In genomic region chr19:30217335-30217734, GRCm38 (mm10) we compare ENCODE assay signal across 10 mouse cellular contexts. TPM values are rescaled to one million over a fixed set of nuclear protein-coding genes. Genes with fewer than 3 reads are reported as not detected.
DNase-seq lines count a peak whose midpoint lies in the region; ATAC-seq and TF ChIP-seq lines count a peak whose summit lies in the region.
"Had no signal": no experiment of that assay in that cellular context is flagged by ENCODE, and none has a peak within 500 bp of the region (broad histone marks: within the 10 kb centered on the region; RNA-seq: fewer than 3 reads in every experiment).

No protein-coding gene starts in this region.

- H3K9me3 ChIP-seq in forebrain, postnatal 0 days (ENCODE audit: low read length), result no peaks in the 10 kb centered on the region
- no peaks in the 10 kb centered on the region for H3K9me3 ChIP-seq in kidney, postnatal 0 days (replicated peaks; ENCODE audit: low read length)
- no peaks in the 10 kb centered on the region for H3K9me3 ChIP-seq in neural tube, embryonic 14.5 days (ENCODE audit: control insufficient read depth, low read length)
- H3K9me3 ChIP-seq: embryonic facial prominence, embryonic 13.5 days had no signal

- H3K9ac ChIP-seq in forebrain, postnatal 0 days, result no peak overlapping the region
- H3K9ac ChIP-seq in kidney, postnatal 0 days (ENCODE audit: low read depth, low read length), result no peak overlapping the region
- H3K9ac ChIP-seq in liver, adult 2 months (ENCODE audit: low read depth, low read length), result no peak overlapping the region
- H3K9ac ChIP-seq in neural tube, embryonic 14.5 days (replicated peaks; ENCODE audit: low read depth, low read length), result no peak overlapping the region
- H3K9ac ChIP-seq: embryonic facial prominence, embryonic 13.5 days had no signal

- no peak overlapping the region for H3K4me2 ChIP-seq in forebrain, postnatal 0 days (ENCODE audit: low read depth)
- no peak overlapping the region for H3K4me2 ChIP-seq in kidney, postnatal 0 days (ENCODE audit: low read length)
- no peak overlapping the region for H3K4me2 ChIP-seq in neural tube, embryonic 14.5 days (ENCODE audit: low read depth, low read length)
- H3K4me2 ChIP-seq: embryonic facial prominence, embryonic 13.5 days had no signal

- peak; percentile 83 for ATAC-seq in forebrain, postnatal 0 days
- ATAC-seq in kidney, postnatal 0 days (replicated peaks; ENCODE audit: low FRiP score, low read depth), result no peak
- peak; percentile 75 for ATAC-seq in neural tube, embryonic 14.5 days (ENCODE audit: low read depth)
- ATAC-seq in erythroblast, adult 5-6 weeks (replicated peaks; ENCODE audit: low FRiP score, poor library complexity, severe bottlenecking), result no peak; the same call in 1 of the 2 replicates

- no peak overlapping the region for H3K27ac ChIP-seq in thymus, adult 2 months (ENCODE audit: control insufficient read depth, insufficient read depth, low read length)
- no peak overlapping the region for H3K27ac ChIP-seq in forebrain, postnatal 0 days (ENCODE audit: low read depth, low read length)
- no peak overlapping the region for H3K27ac ChIP-seq in kidney, postnatal 0 days
- no peak overlapping the region for H3K27ac ChIP-seq in liver, adult 2 months (replicated peaks; ENCODE audit: insufficient read depth, low read depth, low read length)
- H3K27ac ChIP-seq in neural tube, embryonic 14.5 days (ENCODE audit: low read depth, low read length), result no peak overlapping the region
- H3K27ac ChIP-seq: embryonic facial prominence, embryonic 13.5 days had no signal

- DNase-seq in thymus, adult 2 months, result peak; percentile 31
- DNase-seq in thymus, postnatal 0 days (ENCODE audit: low spot score), result no peak
- DNase-seq in c-Kit-positive CD71-positive TER-119-positive erythroid progenitor cells, embryonic 14.5 days (ENCODE audit: low spot score), result peak; percentile 13
- DNase-seq in forebrain, postnatal 0 days, result peak; percentile 79
- DNase-seq in kidney, postnatal 0 days (ENCODE audit: low spot score), result peak; percentile 68
- peak; percentile 55 for DNase-seq in liver, adult 2 months (ENCODE audit: extremely low read depth, low read depth, low spot score)

- no peaks in the 10 kb centered on the region for H3K4me1 ChIP-seq in thymus, adult 2 months (replicated peaks; ENCODE audit: control insufficient read depth, insufficient read depth, low read length)
- H3K4me1 ChIP-seq in forebrain, postnatal 0 days (ENCODE audit: insufficient read depth), result no peaks in the 10 kb centered on the region
- no peaks in the 10 kb centered on the region for H3K4me1 ChIP-seq in kidney, postnatal 0 days (replicated peaks; ENCODE audit: insufficient read depth, low read length)
- peaks cover 9% of the 10 kb centered on the region for H3K4me1 ChIP-seq in liver, adult 2 months (ENCODE audit: control insufficient read depth, insufficient read depth, low read length)
- H3K4me1 ChIP-seq in neural tube, embryonic 14.5 days (ENCODE audit: control insufficient read depth, insufficient read depth, low read length), result no peaks in the 10 kb centered on the region
- H3K4me1 ChIP-seq: embryonic facial prominence, embryonic 13.5 days had no signal

- H3K36me3 ChIP-seq in thymus, adult 2 months (ENCODE audit: control insufficient read depth, insufficient read depth, low read length), result no peaks in the 10 kb centered on the region
- no peaks in the 10 kb centered on the region for H3K36me3 ChIP-seq in forebrain, postnatal 0 days (ENCODE audit: insufficient read depth)
- H3K36me3 ChIP-seq in kidney, postnatal 0 days (ENCODE audit: insufficient read depth, low read length), result no peaks in the 10 kb centered on the region
- H3K36me3 ChIP-seq in liver, adult 2 months (ENCODE audit: control insufficient read depth, insufficient read depth, low read length), result no peaks in the 10 kb centered on the region
- H3K36me3 ChIP-seq in neural tube, embryonic 14.5 days (ENCODE audit: control insufficient read depth, insufficient read depth, low read length), result no peaks in the 10 kb centered on the region
- H3K36me3 ChIP-seq: embryonic facial prominence, embryonic 13.5 days had no signal

- TF ChIP-seq POLR2A in thymus, adult 2 months (IDR thresholded peaks at IDR 0.05; ENCODE audit: control insufficient read depth, extremely low read depth, insufficient read depth, low read length, poor library complexity), result no peak
- TF ChIP-seq POLR2A in liver, adult 2 months (IDR thresholded peaks at IDR 0.05; ENCODE audit: extremely low read depth, insufficient read depth, low read length), result no peak

- H3K4me3 ChIP-seq in thymus, adult 2 months (ENCODE audit: control insufficient read depth, insufficient read depth, low read length), result no peak overlapping the region
- no peak overlapping the region for H3K4me3 ChIP-seq in forebrain, postnatal 0 days (ENCODE audit: low read depth, low read length)
- no peak overlapping the region for H3K4me3 ChIP-seq in kidney, postnatal 0 days (replicated peaks; ENCODE audit: low read depth, low read length)
- no peak overlapping the region for H3K4me3 ChIP-seq in liver, adult 2 months (ENCODE audit: insufficient read depth, low read depth, low read length)
- no peak overlapping the region for H3K4me3 ChIP-seq in neural tube, embryonic 14.5 days (ENCODE audit: low read depth, low read length)
- H3K4me3 ChIP-seq: embryonic facial prominence, embryonic 13.5 days had no signal

- no peaks in the 10 kb centered on the region for H3K27me3 ChIP-seq in thymus, adult 2 months (ENCODE audit: control insufficient read depth, insufficient read depth, low read length)
- no peaks in the 10 kb centered on the region for H3K27me3 ChIP-seq in forebrain, postnatal 0 days (ENCODE audit: insufficient read depth, low read length)
- H3K27me3 ChIP-seq in kidney, postnatal 0 days (ENCODE audit: insufficient read depth, low read length), result no peaks in the 10 kb centered on the region
- H3K27me3 ChIP-seq in liver, adult 2 months (ENCODE audit: control insufficient read depth, insufficient read depth, low read length), result no peaks in the 10 kb centered on the region
- H3K27me3 ChIP-seq in neural tube, embryonic 14.5 days (ENCODE audit: control insufficient read depth, insufficient read depth, low read length), result no peaks in the 10 kb centered on the region
- H3K27me3 ChIP-seq: embryonic facial prominence, embryonic 13.5 days had no signal

- no peaks in the 10 kb centered on the region for H3K79me2 ChIP-seq in liver, adult 2 months (ENCODE audit: control insufficient read depth, insufficient read depth, low read length)

- no peak for TF ChIP-seq CTCF in thymus, adult 2 months (IDR thresholded peaks at IDR 0.05; ENCODE audit: borderline replicate concordance, control insufficient read depth, extremely low read depth, insufficient read depth, low read length, poor library complexity)
- peak; percentile 91 for TF ChIP-seq CTCF in forebrain, postnatal 0 days (IDR thresholded peaks at IDR 0.05; ENCODE audit: low read depth)
- TF ChIP-seq CTCF in kidney, postnatal 0 days (IDR thresholded peaks at IDR 0.05; ENCODE audit: low read depth), result peak; percentile 92
- peak; percentile 48; the same call in 1 of the 2 replicates for TF ChIP-seq CTCF in liver, adult 2 months (IDR thresholded peaks at IDR 0.05; ENCODE audit: low read depth, low read length)

- WGBS in thymus, adult 2 months, result 36% methylated on average over 7 of the region's 7 CpGs
- WGBS in forebrain, postnatal 0 days, result 25% methylated on average over 7 of the region's 7 CpGs
- WGBS in kidney, postnatal 0 days, result 25% methylated on average over 7 of the region's 7 CpGs
- WGBS in liver, adult 2 months, result 9% methylated on average over 7 of the region's 7 CpGs
- WGBS in neural tube, embryonic 14.5 days, result 28% methylated on average over 7 of the region's 7 CpGs

RNA-seq across cellular contexts. Expression of gene Mbl2, which starts 15.4 kb away (rescaled TPM):
- polyA plus RNA-seq in thymus, adult 2 months (2012; rRNA removed), result 0.22 and 0.85 TPM in 2 replicates
- 0.59 and 0.66 TPM in 2 replicates for polyA plus RNA-seq in thymus, postnatal 0 days (2015; fragmentation: Nextera tagmentation; extraction: Ambion mirVana)
- not detected in 2 replicates for total RNA-seq in forebrain, postnatal 0 days (2014; rRNA removed)
- not detected in 2 replicates for polyA plus RNA-seq in forebrain, postnatal 0 days (2015; fragmentation: Nextera tagmentation; extraction: Ambion mirVana)
- polyA plus RNA-seq in kidney, postnatal 0 days (2015; fragmentation: Nextera tagmentation; extraction: Ambion mirVana), result not detected in 2 replicates
- total RNA-seq in liver, adult 2 months (2014; rRNA removed), result 818 and 1,110 TPM in 2 replicates
- 406 and 415 TPM in 2 replicates for polyA plus RNA-seq in liver, adult 2 months (2012; rRNA removed)
- polyA plus RNA-seq in neural tube, embryonic 14.5 days (2014; fragmentation: Nextera tagmentation; extraction: Ambion mirVana), result not detected in 2 replicates
- total RNA-seq in erythroblast, adult 5-6 weeks (2015; ENCODE audit: low replicate concordance), result not detected in 2 replicates
- total RNA-seq in erythroblast, adult 5-6 weeks (2017; ENCODE audit: low replicate concordance), result not detected in 2 replicates
- polyA plus RNA-seq: embryonic facial prominence, embryonic 13.5 days; lung, embryonic 16.5 days had no signal

RNA-seq across cellular contexts. Expression of gene Gldc, which starts 42.1 kb away (rescaled TPM):
- 0.13 and 0.31 TPM in 2 replicates for polyA plus RNA-seq in thymus, adult 2 months (2012; rRNA removed)
- polyA plus RNA-seq in thymus, postnatal 0 days (2015; fragmentation: Nextera tagmentation; extraction: Ambion mirVana), result 0.27 and 0.30 TPM in 2 replicates
- total RNA-seq in forebrain, postnatal 0 days (2014; rRNA removed), result 10.5 and 12.7 TPM in 2 replicates
- polyA plus RNA-seq in forebrain, postnatal 0 days (2015; fragmentation: Nextera tagmentation; extraction: Ambion mirVana), result 6.0 and 8.2 TPM in 2 replicates
- 5.7 and 7.1 TPM in 2 replicates for polyA plus RNA-seq in kidney, postnatal 0 days (2015; fragmentation: Nextera tagmentation; extraction: Ambion mirVana)
- total RNA-seq in liver, adult 2 months (2014; rRNA removed), result 64.2 and 98.4 TPM in 2 replicates
- polyA plus RNA-seq in liver, adult 2 months (2012; rRNA removed), result 94.1 and 134 TPM in 2 replicates
- 5.4 and 6.2 TPM in 2 replicates for polyA plus RNA-seq in neural tube, embryonic 14.5 days (2014; fragmentation: Nextera tagmentation; extraction: Ambion mirVana)
- total RNA-seq in erythroblast, adult 5-6 weeks (2015; ENCODE audit: low replicate concordance), result not detected in 2 replicates
- total RNA-seq in erythroblast, adult 5-6 weeks (2017; ENCODE audit: low replicate concordance), result not detected in 2 replicates

Comparison
In these comparisons a context has a peak if more than half of its experiments do, and no peak if none do; other contexts are left out.
1. ATAC-seq: peak in forebrain, postnatal 0 days (single experiment) and neural tube, embryonic 14.5 days (single experiment); none in kidney, postnatal 0 days (single experiment) and erythroblast, adult 5-6 weeks (single experiment).
2. RNA of gene Mbl2, which starts 15.4 kb away (polyA plus RNA-seq): 406 to 415 TPM in liver, adult 2 months; 0.59 to 0.66 TPM in thymus, postnatal 0 days, 0.22 to 0.85 TPM in thymus, adult 2 months, not detected in forebrain, postnatal 0 days, not detected in kidney, postnatal 0 days and not detected in neural tube, embryonic 14.5 days; every median in the first group is over 100 times any median in the second.
3. RNA of gene Gldc, which starts 42.1 kb away (polyA plus RNA-seq): 94.1 to 134 TPM in liver, adult 2 months; 6.0 to 8.2 TPM in forebrain, postnatal 0 days, 5.7 to 7.1 TPM in kidney, postnatal 0 days, 5.4 to 6.2 TPM in neural tube, embryonic 14.5 days, 0.27 to 0.30 TPM in thymus, postnatal 0 days and 0.13 to 0.31 TPM in thymus, adult 2 months; every median in the first group is over 10 times any median in the second.